Mouse (Mus musculus): ENCODE data around the gene Nckap5. TPM values are rescaled to one million over a fixed set of nuclear protein-coding genes. Genes with fewer than 3 reads are reported as not detected.

The Nckap5 gene
- polyA plus RNA-seq, 1 experiment from 2014 or later, result 6.2 TPM

DNA sequence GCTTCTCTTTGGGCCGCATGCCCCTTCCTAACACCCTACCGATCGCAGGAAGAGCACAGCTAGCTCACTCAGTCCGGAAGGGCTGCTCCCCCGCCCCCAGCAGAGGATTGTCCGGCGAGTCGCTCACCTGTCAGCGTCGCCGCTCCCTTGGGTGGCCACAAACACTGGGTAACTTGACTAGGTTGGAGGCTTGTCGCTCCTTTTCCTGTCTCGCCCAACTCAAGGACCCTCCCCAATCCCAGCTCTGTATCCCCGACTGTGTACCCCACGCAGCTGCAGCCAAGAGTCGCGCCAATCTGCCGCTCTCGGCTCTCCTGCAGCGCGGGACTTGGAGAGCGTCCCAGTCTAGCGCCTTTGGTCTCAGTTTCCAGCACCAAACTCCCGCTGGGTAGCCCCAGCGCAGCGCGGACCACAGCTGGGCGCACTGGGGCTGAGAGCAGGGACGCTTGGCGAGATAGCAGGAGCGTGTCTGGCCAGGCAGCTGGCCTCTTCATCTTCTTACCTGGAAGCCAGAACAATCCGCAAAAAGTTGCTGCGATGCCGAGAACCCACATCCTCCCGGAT lies 919.2 kb downstream of the Nckap5 start:
- Histone ChIP-seq H3K4me3 (ENCODE audit: low read depth, low read length) (peak overlapping the region; percentile 54), H3K4me1 (ENCODE audit: control insufficient read depth, insufficient read depth, low read length) (peaks cover 21% of the 10 kb centered on the region), H3K9ac (ENCODE audit: low read depth, low read length) (peak overlapping the region; percentile 60), H3K27ac (replicated peaks; ENCODE audit: low read depth, low read length) (no peak overlapping the region), H3K36me3 (ENCODE audit: control insufficient read depth, insufficient read depth, low read length) (no peaks in the 10 kb centered on the region), H3K4me2 (ENCODE audit: low read depth, low read length) (peak overlapping the region; percentile 97), H3K27me3 (replicated peaks; ENCODE audit: control insufficient read depth, insufficient read depth, low read length) (peaks cover 50% of the 10 kb centered on the region), H3K9me3 (ENCODE audit: control insufficient read depth, low read length) (no peaks in the 10 kb centered on the region)
- DNase-seq (ENCODE audit: low spot score) (peak; percentile 59), ATAC-seq (ENCODE audit: low read depth) (peak; percentile 45)
- WGBS, result under 1% methylated on average over 31 of the region's 35 CpGs

- Histone ChIP-seq H3K27ac (replicated peaks; ENCODE audit: low read depth, low read length) (no peak overlapping the region), H3K4me2 (ENCODE audit: low read depth, low read length) (peak overlapping the region; percentile 97), H3K4me3 (ENCODE audit: low read depth, low read length) (peak overlapping the region; percentile 54), H3K9me3 (ENCODE audit: control insufficient read depth, low read length) (no peaks in the 10 kb centered on the region), H3K9ac (ENCODE audit: low read depth, low read length) (peak overlapping the region; percentile 60; the same call in 1 of the 2 replicates), H3K4me1 (ENCODE audit: control insufficient read depth, insufficient read depth, low read length) (peaks cover 21% of the 10 kb centered on the region), H3K36me3 (ENCODE audit: control insufficient read depth, insufficient read depth, low read length) (no peaks in the 10 kb centered on the region), H3K27me3 (replicated peaks; ENCODE audit: control insufficient read depth, insufficient read depth, low read length) (peaks cover 50% of the 10 kb centered on the region)
- peak; percentile 27; the same call in 1 of the 2 replicates for ATAC-seq (ENCODE audit: low read depth)
- 4% methylated on average over 9 of the region's 9 CpGs for WGBS
- peak; percentile 17 for DNase-seq (ENCODE audit: low spot score)
Measured at GRCm38 (mm10) chr1:125910871-125911265, 919.7 kb downstream of the Nckap5 start.

- Histone ChIP-seq H3K9ac (ENCODE audit: low read depth, low read length) (no peak overlapping the region), H3K36me3 (ENCODE audit: control insufficient read depth, insufficient read depth, low read length) (no peaks in the 10 kb centered on the region), H3K27me3 (replicated peaks; ENCODE audit: control insufficient read depth, insufficient read depth, low read length) (peaks cover 46% of the 10 kb centered on the region), H3K4me2 (ENCODE audit: low read depth, low read length) (peak overlapping the region; percentile 97), H3K4me3 (ENCODE audit: low read depth, low read length) (peak overlapping the region; percentile 54), H3K27ac (replicated peaks; ENCODE audit: low read depth, low read length) (no peak overlapping the region), H3K4me1 (ENCODE audit: control insufficient read depth, insufficient read depth, low read length) (peaks cover 21% of the 10 kb centered on the region), H3K9me3 (ENCODE audit: control insufficient read depth, low read length) (no peaks in the 10 kb centered on the region)
- 3% methylated on average over 14 of the region's 14 CpGs for WGBS
- peak; percentile 70 for DNase-seq (ENCODE audit: low spot score)
- peak; percentile 56 for ATAC-seq (ENCODE audit: low read depth)
Measured at GRCm38 (mm10) chr1:125910211-125910870, 920.3 kb downstream of the Nckap5 start.

DNA sequence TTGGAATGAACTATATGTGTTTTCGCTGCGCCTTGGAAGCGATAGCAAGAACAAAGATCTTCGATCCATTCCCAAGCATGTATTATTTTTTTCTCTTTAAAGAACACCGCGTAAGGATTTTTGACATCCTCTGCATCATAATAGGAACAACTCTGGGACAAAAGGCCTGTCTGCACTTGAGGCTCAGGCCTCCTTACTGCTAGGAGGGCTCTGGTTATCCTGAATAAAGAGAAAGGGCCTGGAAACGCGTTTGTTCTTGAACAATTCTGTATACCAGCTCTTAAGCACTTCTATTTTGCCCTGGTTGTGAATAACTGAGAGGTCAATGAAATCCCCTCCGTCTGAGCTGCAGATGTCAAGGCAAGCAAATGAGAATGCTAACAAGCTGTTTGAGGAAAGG lies 937.4 kb downstream of the Nckap5 start:
- H3K4me2 ChIP-seq (ENCODE audit: low read depth, low read length), result no peak overlapping the region
- 87% methylated on average over 9 of the region's 9 CpGs for WGBS
- DNase-seq (ENCODE audit: low spot score) (no peak), ATAC-seq (ENCODE audit: low read depth) (no peak)
- H3K4me1 ChIP-seq (ENCODE audit: control insufficient read depth, insufficient read depth, low read length), result no peaks in the 10 kb centered on the region
- no peak overlapping the region for H3K4me3 ChIP-seq (ENCODE audit: low read depth, low read length)
- H3K9ac ChIP-seq (ENCODE audit: low read depth, low read length), result no peak overlapping the region
- H3K36me3 ChIP-seq (ENCODE audit: control insufficient read depth, insufficient read depth, low read length), result no peaks in the 10 kb centered on the region
- H3K27ac ChIP-seq (replicated peaks; ENCODE audit: low read depth, low read length), result no peak overlapping the region
- no peaks in the 10 kb centered on the region for H3K27me3 ChIP-seq (replicated peaks; ENCODE audit: control insufficient read depth, insufficient read depth, low read length)
- no peaks in the 10 kb centered on the region for H3K9me3 ChIP-seq (ENCODE audit: control insufficient read depth, low read length)

GRCm38 (mm10) chr1:125870056-125870455 lies 960.5 kb downstream of the Nckap5 start:
- Histone ChIP-seq H3K4me3 (ENCODE audit: low read depth, low read length) (no peak overlapping the region), H3K27ac (replicated peaks; ENCODE audit: low read depth, low read length) (no peak overlapping the region), H3K36me3 (ENCODE audit: control insufficient read depth, insufficient read depth, low read length) (no peaks in the 10 kb centered on the region), H3K9ac (ENCODE audit: low read depth, low read length) (no peak overlapping the region), H3K9me3 (ENCODE audit: control insufficient read depth, low read length) (no peaks in the 10 kb centered on the region), H3K4me2 (ENCODE audit: low read depth, low read length) (no peak overlapping the region), H3K4me1 (ENCODE audit: control insufficient read depth, insufficient read depth, low read length) (no peaks in the 10 kb centered on the region), H3K27me3 (replicated peaks; ENCODE audit: control insufficient read depth, insufficient read depth, low read length) (no peaks in the 10 kb centered on the region)
- DNase-seq (ENCODE audit: low spot score), result no peak
- no peak for ATAC-seq (ENCODE audit: low read depth)
- 35% methylated on average over 7 of the region's 7 CpGs for WGBS
